Mouse (Mus musculus) v-Abl transformed pro-B cells (cell line): ENCODE data around the gene Dcakd.
"Not testable (repeated sequence)": the region's sequence is repeated elsewhere in the genome, so short reads cannot be mapped to it uniquely, and the experiment has no call there.

Experiments used
- in situ Hi-C, 2 experiments: fragments of 400-800 bp; cut with MboI; formaldehyde crosslinking; loops; one replicate each; pipeline ENCODE4 v1.15.1; 2025; ENCODE audit not compliant: unreplicated experiment in 2 of 2

Dcakd gene

GRCm38 (mm10) chr11:102989641-102990151 is 38.4 kb downstream of the Dcakd start:
- in situ Hi-C loops = loop anchor here (5.0 to 10.0 kb wide), 3 partner anchors 92 to 215 kb away; no protein-coding TSS in a partner anchor

DNA sequence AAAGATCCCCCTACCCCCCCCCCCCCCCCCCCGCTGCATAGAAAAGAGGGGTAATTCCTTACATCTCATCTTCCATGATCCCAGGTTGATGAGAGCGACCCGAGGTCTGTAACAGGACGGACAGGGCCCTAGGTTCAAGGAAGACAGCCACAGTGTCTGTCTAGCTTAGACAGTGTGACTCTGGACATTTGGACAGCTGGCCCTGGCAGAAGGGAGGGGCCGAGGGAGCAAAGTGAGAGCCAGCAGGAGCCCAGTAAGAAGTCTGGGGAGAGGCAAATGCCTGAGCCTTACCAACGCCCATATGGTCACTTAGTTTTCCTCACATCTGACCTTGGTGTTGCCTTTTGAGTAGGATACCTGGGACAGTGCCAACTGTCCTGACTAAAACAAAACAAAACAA is 43.0 kb downstream of the Dcakd start:
- in situ Hi-C loops = no loop called here

- in situ Hi-C loops = no loop called here
Observed at GRCm38 (mm10) chr11:102984615-102985014, 43.5 kb downstream of the Dcakd start.

DNA sequence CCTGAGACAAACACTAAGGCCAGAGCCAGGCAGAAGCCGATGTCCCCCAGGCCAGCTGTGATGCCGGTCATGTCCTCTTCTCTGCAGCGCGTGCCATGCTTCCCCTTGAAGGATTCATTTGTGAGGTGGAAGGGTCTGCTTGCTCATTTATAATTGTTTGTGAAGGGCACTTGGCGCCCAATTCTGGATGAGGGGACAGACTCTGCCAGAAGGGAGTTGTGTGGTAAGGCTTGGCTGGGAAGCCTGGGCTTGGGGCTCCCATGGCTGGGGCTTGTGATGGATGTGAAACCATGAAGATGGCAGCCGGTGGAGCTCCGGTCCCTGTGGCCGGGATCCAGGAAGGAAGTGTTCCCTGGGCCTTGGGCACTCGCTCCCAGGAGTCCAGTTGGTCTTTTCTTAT is 44.0 kb downstream of the Dcakd start:
- in situ Hi-C loops = no loop called here

GRCm38 (mm10) chr11:102981151-102981890 is 46.8 kb downstream of the Dcakd start:
- in situ Hi-C loops = no loop called here

DNA sequence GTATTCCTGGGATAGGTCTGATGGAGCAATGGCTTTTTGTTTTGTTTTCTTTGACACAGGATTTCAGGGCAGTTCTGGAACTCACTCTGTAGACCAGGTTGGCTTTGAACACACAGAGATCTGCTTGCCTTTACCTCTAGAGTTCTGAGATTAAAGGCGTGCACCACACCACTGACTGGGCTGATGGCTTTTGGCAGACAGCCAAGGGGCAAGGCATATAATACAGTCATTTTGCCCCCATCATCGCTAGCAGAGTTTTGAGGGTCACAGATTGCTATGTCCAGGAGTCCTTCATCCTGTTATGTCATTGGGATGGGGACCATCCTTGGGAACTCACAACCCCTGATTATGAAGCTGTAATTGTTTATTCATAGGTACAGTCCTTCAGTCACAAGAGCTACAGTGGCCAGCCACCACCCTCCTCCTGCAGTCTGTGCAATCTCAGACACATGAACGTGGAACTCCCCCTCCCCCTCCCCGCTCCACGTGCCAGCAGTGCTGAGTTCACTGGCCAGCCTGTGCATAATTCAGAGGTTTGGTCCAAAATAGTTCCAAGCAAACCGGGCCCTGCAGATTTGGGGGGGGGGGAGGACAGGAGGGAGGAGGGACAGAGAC is 50.0 kb downstream of the Dcakd start:
- in situ Hi-C loops = no loop called here

DNA sequence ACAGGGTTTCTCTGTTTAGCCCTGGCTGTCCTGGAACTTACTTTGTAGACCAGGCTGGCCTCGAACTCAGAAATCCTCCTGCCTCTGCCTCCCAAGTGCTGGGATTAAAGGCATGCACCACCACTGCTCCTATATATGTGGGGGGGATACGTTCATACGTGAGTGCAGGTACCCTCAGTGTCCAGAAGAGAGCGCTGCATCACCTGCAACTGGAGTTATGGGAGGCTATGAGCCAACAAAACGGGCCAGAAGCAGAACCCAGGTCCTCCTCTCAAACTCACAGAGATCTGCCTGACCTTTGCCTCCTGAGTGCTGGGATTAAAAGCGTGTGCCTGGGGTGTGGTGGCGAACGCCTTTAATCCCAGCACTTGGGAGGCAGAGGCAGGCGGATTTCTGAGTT is 52.2 kb downstream of the Dcakd start:
- in situ Hi-C loops = not testable (repeated sequence)

DNA sequence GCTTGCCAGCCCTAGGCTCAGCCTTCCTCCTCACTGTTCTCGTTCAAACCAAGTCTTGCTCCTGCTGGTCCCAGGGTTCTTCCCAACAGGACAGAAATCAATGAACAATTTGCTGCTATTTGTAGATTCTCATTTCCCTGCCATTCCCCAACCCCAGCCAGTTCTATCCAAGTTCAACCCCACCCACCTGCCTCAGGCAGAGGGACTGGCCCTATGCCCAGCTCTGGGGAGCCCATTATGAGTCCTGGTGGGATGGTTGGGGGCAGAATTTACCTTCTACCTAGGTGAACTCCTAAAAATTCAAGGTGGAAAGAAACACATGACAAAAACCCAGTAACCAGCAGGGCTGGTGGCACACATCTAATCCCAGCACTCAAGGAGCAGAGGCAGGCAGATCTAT is 55.8 kb downstream of the Dcakd start:
- in situ Hi-C loops = no loop called here

GRCm38 (mm10) chr11:102971604-102972003 is 56.5 kb downstream of the Dcakd start:
- in situ Hi-C loops = no loop called here

DNA sequence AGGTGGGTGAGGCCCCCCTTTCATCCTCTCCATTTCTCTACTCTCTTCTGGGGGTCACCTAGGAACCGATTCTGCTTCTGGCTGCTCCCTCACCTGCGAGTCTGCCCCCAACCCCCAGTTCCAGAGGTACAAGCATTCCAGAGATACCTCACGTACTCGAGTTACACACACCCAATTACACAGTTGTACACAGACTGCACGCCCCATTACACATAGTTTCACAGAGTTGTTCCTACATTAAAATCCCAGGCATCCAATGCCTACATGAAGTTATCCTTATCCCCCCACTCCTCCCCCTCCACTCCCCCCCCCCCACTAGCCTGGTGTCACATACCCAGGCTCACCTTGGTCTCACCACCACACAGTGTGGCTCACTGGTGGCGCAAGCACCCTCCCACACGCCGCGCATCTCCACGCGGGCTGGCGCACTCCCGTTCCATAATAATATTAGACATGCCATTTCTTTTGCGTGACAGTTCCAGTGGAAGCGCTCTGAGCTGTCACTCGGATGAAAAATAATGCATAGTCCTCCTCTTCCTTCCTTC is 63.5 kb downstream of the Dcakd start:
- in situ Hi-C loops = no loop called here

DNA sequence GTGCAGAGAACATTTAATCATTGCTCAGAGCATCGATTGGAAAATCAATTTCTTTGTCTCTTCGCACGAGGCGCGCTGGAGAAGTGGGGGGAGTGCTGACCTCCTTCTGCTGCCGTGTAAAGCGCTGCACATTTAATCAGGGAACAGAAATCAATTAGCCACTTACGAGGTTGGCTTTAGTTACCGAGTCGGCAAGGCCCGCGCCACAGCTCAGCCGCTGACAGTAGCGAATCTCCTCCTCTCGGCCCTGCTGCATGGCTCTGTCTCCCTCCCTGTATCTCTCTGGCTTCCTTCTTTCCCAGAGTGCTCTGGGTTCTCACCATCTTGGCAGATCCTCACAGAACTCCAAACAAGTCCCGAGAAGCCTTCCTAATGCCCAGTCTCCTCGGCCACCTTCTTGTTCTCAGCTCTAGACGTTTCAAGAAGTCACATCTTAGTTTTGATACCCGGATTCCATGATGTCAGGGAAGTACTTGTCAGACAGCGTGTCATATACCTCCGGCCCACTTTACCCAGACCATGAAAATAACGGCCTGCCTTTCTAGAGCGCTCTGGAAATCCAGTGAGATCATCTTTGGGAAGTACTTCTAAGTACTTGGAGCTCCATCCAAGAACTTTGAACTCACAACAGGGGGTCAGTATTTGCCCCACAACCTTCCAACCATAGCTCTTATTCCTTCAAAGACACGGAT is 64.1 kb downstream of the Dcakd start:
- in situ Hi-C loops = no loop called here

DNA sequence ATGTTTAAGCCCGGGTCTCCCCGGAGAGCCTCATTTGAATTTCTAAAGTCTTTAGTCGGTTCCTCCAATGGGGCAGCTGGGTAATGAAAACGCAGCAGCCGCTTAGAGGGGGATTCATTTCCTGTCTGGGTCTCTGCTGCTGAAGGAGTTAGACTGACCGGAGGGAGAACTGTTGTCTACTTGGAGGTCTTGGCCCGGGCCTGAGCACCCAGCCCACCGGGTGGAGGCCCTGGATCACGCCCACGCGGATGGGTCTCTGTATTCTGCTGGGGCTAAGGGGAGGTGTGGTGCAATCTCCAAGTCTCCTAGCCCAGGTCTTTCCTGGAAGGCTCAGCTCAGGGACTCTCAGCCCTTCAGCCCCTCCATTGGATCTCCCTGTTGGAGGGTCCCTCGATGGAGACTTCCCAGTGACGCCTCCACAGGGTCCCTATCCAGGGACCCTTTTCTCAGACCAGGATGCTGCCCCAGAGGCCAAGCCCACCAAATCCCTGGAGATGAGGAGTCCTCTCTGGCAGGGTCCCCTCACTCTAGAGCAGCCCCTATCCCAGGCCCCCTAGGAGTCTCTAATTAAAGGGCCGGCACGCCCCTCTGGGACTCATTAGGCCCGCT is 64.8 kb downstream of the Dcakd start:
- in situ Hi-C loops = no loop called here

- in situ Hi-C loops = no loop called here
Observed at GRCm38 (mm10) chr11:102962861-102963245, 65.3 kb downstream of the Dcakd start.

DNA sequence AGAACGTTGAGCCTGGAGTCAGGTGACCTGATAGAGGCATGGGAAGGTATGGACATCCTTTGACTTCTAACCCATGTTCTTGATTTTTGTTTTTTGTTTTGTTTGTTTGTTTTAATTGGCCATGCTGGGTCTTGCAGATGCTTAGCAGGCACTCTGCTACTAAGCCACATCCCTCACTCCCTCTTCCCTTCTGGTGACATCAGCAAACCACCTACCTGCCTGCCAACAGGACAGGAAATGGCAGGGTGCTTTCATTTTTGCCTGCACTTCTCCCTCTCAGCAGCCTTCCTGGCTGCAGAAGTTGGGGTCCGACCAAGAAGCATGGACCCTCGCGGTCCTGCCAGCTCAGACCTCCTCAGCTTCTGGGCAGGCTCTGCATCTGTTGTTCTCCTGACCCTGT is 67.1 kb downstream of the Dcakd start:
- in situ Hi-C loops = no loop called here

- in situ Hi-C loops = no loop called here
Observed at GRCm38 (mm10) chr11:102958870-102959269, 69.3 kb downstream of the Dcakd start.

- in situ Hi-C loops = no loop called here
Observed at GRCm38 (mm10) chr11:102958431-102958830, 69.7 kb downstream of the Dcakd start.

- in situ Hi-C loops = no loop called here
Observed at GRCm38 (mm10) chr11:102957692-102958091, 70.4 kb downstream of the Dcakd start.

DNA sequence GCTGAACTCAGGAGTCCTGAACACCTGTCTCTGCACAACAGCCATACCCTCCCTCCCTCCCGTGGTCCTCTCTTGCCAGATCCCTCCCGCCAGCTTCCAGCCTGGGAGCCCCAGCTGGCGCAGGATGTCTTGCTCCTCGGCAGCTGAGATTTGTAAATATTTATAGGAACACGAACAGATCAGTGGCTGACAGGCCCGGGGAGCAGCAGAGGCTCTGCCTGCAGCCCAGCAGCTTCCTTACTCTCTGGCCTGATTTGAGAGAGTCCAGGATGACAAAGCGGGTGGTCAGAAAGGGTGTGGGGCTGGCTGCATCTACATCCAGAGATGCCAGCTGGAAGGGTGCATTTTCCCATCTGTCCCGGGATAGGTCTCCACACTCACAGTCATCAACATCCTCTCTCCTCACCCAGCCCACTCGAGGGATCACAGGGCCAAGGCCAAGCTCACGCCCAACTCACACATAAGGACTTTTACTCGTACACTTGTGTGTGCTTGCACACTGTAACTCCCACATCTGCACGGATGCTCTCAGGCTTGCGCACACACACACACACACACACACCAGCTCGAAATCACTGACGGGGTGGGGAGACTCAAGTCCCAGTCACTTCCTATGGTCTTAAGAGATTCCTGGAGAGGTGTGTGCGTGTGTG is 71.0 kb downstream of the Dcakd start:
- in situ Hi-C loops = no loop called here

- in situ Hi-C loops = no loop called here
Observed at GRCm38 (mm10) chr11:102952922-102953321, 75.2 kb downstream of the Dcakd start.
